Mouse (Mus musculus): ENCODE measurements at regions not wholly inside any gene's neighbourhood (a gene's known extent, or its start where the extent isn't known, plus 50 kb on each side); places are given as distances from the start of the nearest gene placed in this dataset.

DNA sequence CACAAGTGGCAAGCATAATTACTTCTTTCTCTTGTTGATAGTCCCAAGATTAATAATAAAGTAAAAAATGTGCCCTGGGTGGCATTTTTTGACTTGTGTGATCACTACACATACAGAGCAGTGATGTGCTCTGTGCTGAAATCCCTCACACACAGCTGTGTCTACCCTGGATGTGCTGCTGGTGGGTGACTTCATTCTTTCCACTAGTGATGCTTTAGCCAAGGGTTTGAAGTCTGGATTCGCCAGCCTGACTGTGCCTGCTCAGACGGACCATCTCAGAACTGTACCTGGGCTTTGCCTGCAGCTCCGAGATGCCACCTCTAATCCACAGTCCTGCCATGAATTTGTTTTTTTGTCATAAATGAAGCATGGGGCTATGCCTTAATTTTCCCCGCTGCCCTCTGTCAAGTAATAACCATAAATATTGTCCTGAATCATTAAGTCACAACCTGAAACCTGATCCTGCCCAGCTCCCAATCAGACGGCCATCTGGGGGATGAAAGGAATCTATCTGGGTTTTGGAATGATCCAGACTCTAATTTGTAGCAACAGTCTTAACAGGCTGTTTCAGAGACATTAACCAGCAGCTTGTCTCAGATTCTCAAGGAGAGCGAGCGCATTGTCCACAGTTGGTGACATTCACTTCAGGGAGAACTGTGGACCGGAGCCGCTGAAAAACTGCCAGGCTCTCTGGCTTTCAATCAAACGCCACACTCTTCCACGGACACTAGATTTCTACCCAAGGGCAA is 330.1 kb upstream of the Npvf start:
- no peaks in the 10 kb centered on the region for H3K36me3 ChIP-seq (ENCODE audit: control insufficient read depth, insufficient read depth, low read length)
- no peak for ATAC-seq (ENCODE audit: low FRiP score, low TSS enrichment)

GRCm38 (mm10) chr6:50986270-50986924 is 332.2 kb upstream of the Npvf start:
- WGBS: 66% methylated on average over 9 of the region's 9 CpGs
- Histone ChIP-seq H3K9me3 (ENCODE audit: control insufficient read depth, low read length) (no peaks in the 10 kb centered on the region), H3K9ac (ENCODE audit: low read length) (no peak overlapping the region), H3K4me3 (ENCODE audit: low read depth, low read length) (no peak overlapping the region), H3K27me3 (ENCODE audit: control insufficient read depth, insufficient read depth, low read length) (no peaks in the 10 kb centered on the region), H3K4me1 (replicated peaks; ENCODE audit: control insufficient read depth, insufficient read depth) (no peaks in the 10 kb centered on the region; the same call in 1 of the 2 replicates), H3K36me3 (ENCODE audit: control insufficient read depth, insufficient read depth, low read length) (no peaks in the 10 kb centered on the region), H3K27ac (replicated peaks) (no peak overlapping the region), H3K4me2 (replicated peaks; ENCODE audit: low read depth) (no peak overlapping the region)
- no peak for TF ChIP-seq EP300 (optimal IDR thresholded peaks at IDR 0.05)
- no peak for TF ChIP-seq CTCF (IDR thresholded peaks at IDR 0.05; ENCODE audit: low read depth)
- no peak for DNase-seq (ENCODE audit: low spot score)
- no peak for ATAC-seq (ENCODE audit: low FRiP score, low TSS enrichment)

More for the DNA sequence above, 330.1 kb upstream of the Npvf start:
- TF ChIP-seq CTCF (IDR thresholded peaks at IDR 0.05; ENCODE audit: low read depth): no peak
- TF ChIP-seq EP300 (optimal IDR thresholded peaks at IDR 0.05): no peak
- DNase-seq (ENCODE audit: low spot score): no peak
- H3K9me3 ChIP-seq (ENCODE audit: control insufficient read depth, low read length): no peaks in the 10 kb centered on the region
- H3K9ac ChIP-seq (ENCODE audit: low read length): peak overlapping the region; percentile 23; the same call in 1 of the 2 replicates
- H3K4me2 ChIP-seq (replicated peaks; ENCODE audit: low read depth): no peak overlapping the region
- peaks cover 4% of the 10 kb centered on the region; the same call in 1 of the 2 replicates for H3K4me1 ChIP-seq (replicated peaks; ENCODE audit: control insufficient read depth, insufficient read depth)
- 39% methylated on average over 11 of the region's 11 CpGs for WGBS
- H3K27me3 ChIP-seq (ENCODE audit: control insufficient read depth, insufficient read depth, low read length): no peaks in the 10 kb centered on the region
- peak overlapping the region; percentile 65 for H3K27ac ChIP-seq (replicated peaks)
- no peak overlapping the region for H3K4me3 ChIP-seq (ENCODE audit: low read depth, low read length)

DNA sequence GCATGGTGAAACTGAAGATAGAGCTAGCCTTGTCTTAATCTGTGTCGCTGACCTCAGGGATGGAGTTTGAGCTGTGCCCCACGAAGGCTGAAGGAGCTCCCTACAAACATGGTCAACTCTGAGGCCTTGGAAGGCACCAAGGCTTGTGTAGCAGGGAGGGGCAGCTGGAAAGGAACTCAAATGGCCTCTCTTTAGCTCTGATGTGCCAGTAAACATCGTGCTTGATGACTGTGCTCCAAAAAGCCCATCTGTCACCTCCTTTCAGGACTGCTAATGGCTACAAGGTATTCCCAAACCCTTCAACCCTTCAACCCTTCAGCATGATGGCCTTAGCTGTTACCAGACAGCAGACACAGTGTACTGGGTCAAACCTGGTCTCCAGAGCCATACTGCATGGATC is 334.3 kb upstream of the Npvf start:
- Histone ChIP-seq H3K9ac (ENCODE audit: low read length) (no peak overlapping the region), H3K4me3 (ENCODE audit: low read depth, low read length) (no peak overlapping the region), H3K4me2 (replicated peaks; ENCODE audit: low read depth) (no peak overlapping the region), H3K27ac (replicated peaks) (no peak overlapping the region), H3K4me1 (replicated peaks; ENCODE audit: control insufficient read depth, insufficient read depth) (no peaks in the 10 kb centered on the region; the same call in 1 of the 2 replicates), H3K9me3 (ENCODE audit: control insufficient read depth, low read length) (no peaks in the 10 kb centered on the region), H3K36me3 (ENCODE audit: control insufficient read depth, insufficient read depth, low read length) (no peaks in the 10 kb centered on the region), H3K27me3 (ENCODE audit: control insufficient read depth, insufficient read depth, low read length) (no peaks in the 10 kb centered on the region)
- TF ChIP-seq CTCF (IDR thresholded peaks at IDR 0.05; ENCODE audit: low read depth): no peak
- no peak for TF ChIP-seq EP300 (optimal IDR thresholded peaks at IDR 0.05)
- WGBS: 65% methylated on average over 3 of the region's 3 CpGs
- DNase-seq (ENCODE audit: low spot score): no peak
- no peak for ATAC-seq (ENCODE audit: low FRiP score, low TSS enrichment)

- H3K27me3 ChIP-seq (ENCODE audit: control insufficient read depth, insufficient read depth, low read length): no peaks in the 10 kb centered on the region
- TF ChIP-seq EP300 (optimal IDR thresholded peaks at IDR 0.05): no peak
- no peak for TF ChIP-seq CTCF (IDR thresholded peaks at IDR 0.05; ENCODE audit: low read depth)
- H3K4me1 ChIP-seq (replicated peaks; ENCODE audit: control insufficient read depth, insufficient read depth): no peaks in the 10 kb centered on the region
- H3K4me3 ChIP-seq (ENCODE audit: low read depth, low read length): no peak overlapping the region
- H3K4me2 ChIP-seq (replicated peaks; ENCODE audit: low read depth): no peak overlapping the region
- no peaks in the 10 kb centered on the region for H3K9me3 ChIP-seq (ENCODE audit: control insufficient read depth, low read length)
- H3K27ac ChIP-seq (replicated peaks): no peak overlapping the region
- ATAC-seq (ENCODE audit: low FRiP score, low TSS enrichment) (no peak), DNase-seq (ENCODE audit: low spot score) (no peak)
- 60% methylated on average over 8 of the region's 8 CpGs for WGBS
- H3K9ac ChIP-seq (ENCODE audit: low read length): no peak overlapping the region
- no peaks in the 10 kb centered on the region for H3K36me3 ChIP-seq (ENCODE audit: control insufficient read depth, insufficient read depth, low read length)
Observed at GRCm38 (mm10) chr6:50991528-50992125, 337.4 kb upstream of the Npvf start.

DNA sequence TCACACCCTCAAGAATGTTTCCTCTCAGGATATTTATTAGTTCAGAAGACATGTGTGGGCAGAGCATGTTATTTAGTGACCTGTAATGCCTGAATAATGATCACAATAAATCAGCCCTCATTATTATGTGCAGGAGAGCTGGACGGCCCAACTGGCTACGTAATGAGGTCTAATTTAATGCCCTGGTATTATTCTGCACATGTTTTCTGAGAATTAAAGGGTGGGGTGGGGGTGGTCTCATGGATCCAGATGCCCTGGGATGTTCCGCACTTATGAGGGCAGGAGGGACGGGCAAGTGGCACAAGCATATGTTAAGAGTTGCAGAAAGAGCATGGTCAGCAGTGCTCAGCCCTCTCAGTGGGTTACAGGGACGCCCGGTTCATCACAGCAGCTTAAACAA is 339.7 kb upstream of the Npvf start:
- Histone ChIP-seq H3K27ac (replicated peaks) (no peak overlapping the region), H3K4me1 (replicated peaks; ENCODE audit: control insufficient read depth, insufficient read depth) (no peaks in the 10 kb centered on the region), H3K9ac (ENCODE audit: low read length) (no peak overlapping the region), H3K4me3 (ENCODE audit: low read depth, low read length) (no peak overlapping the region), H3K27me3 (ENCODE audit: control insufficient read depth, insufficient read depth, low read length) (no peaks in the 10 kb centered on the region), H3K36me3 (ENCODE audit: control insufficient read depth, insufficient read depth, low read length) (no peaks in the 10 kb centered on the region), H3K4me2 (replicated peaks; ENCODE audit: low read depth) (no peak overlapping the region), H3K9me3 (ENCODE audit: control insufficient read depth, low read length) (no peaks in the 10 kb centered on the region)
- DNase-seq (ENCODE audit: low spot score) (no peak), ATAC-seq (ENCODE audit: low FRiP score, low TSS enrichment) (no peak)
- no peak for TF ChIP-seq CTCF (IDR thresholded peaks at IDR 0.05; ENCODE audit: low read depth)
- no peak for TF ChIP-seq EP300 (optimal IDR thresholded peaks at IDR 0.05)
- 82% methylated on average over 6 of the region's 6 CpGs for WGBS

DNA sequence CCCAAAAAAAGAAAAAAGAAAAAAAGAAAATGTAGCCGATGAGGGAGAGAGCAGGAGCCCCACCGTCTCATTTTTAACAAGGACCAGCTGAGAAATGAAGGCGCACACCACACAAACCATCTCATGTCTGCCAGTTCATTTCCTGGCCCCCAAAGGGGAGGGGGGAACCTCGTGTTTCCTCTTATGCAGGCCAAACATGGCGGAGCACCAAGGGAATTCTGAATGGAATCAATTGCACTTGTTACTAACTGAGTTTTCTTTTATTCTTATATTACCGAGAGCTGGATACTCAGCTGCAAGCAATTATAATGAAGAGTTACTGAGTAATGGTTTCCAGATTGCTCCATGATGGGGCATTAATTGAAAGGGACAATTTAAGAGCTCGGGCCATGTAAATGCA is 348.5 kb upstream of the Npvf start:
- H3K4me1 ChIP-seq (replicated peaks; ENCODE audit: control insufficient read depth, insufficient read depth): no peaks in the 10 kb centered on the region
- no peak overlapping the region for H3K9ac ChIP-seq (ENCODE audit: low read length)
- no peak for ATAC-seq (ENCODE audit: low FRiP score, low TSS enrichment)
- no peak overlapping the region for H3K4me3 ChIP-seq (ENCODE audit: low read depth, low read length)
- no peak overlapping the region for H3K4me2 ChIP-seq (replicated peaks; ENCODE audit: low read depth)
- H3K9me3 ChIP-seq (ENCODE audit: control insufficient read depth, low read length): no peaks in the 10 kb centered on the region
- WGBS: 67% methylated on average over 7 of the region's 7 CpGs
- H3K27ac ChIP-seq (replicated peaks): no peak overlapping the region
- H3K27me3 ChIP-seq (ENCODE audit: control insufficient read depth, insufficient read depth, low read length): no peaks in the 10 kb centered on the region
- no peaks in the 10 kb centered on the region for H3K36me3 ChIP-seq (ENCODE audit: control insufficient read depth, insufficient read depth, low read length)
- TF ChIP-seq CTCF (IDR thresholded peaks at IDR 0.05; ENCODE audit: low read depth): no peak
- DNase-seq (ENCODE audit: low spot score): no peak

Data from stomach, postnatal 0 days (tissue).